Mouse (Mus musculus): Measurements from ENCODE around the gene Slc25a43. TPM values are rescaled to one million over a fixed set of nuclear protein-coding genes. Genes with fewer than 3 reads are reported as not detected.

Gene Slc25a43
- 3.6 and 4.1 TPM in 2 replicates for polyA plus RNA-seq (2012; rRNA removed)

- DNase-seq (ENCODE audit: low spot score) = peak; percentile 29
Measured at GRCm38 (mm10) chrX:36743503-36744101, at the start of gene Slc25a43. Gene Slc25a43 (plus strand): TSS chrX:36743659.

- no peak for DNase-seq (ENCODE audit: low spot score)
Measured at GRCm38 (mm10) chrX:36740124-36740951, 3.1 kb upstream of the Slc25a43 start.

- DNase-seq (ENCODE audit: low spot score) = no peak
Measured at GRCm38 (mm10) chrX:36741278-36741677, 2.2 kb upstream of the Slc25a43 start.

GRCm38 (mm10) chrX:36742744-36743143 is 715 bp upstream of the Slc25a43 start:
- DNase-seq (ENCODE audit: low spot score) = no peak

GRCm38 (mm10) chrX:36744735-36745134 is 1.3 kb downstream of the Slc25a43 start:
- DNase-seq (ENCODE audit: low spot score) = no peak

- no peak for DNase-seq (ENCODE audit: low spot score)
Measured at GRCm38 (mm10) chrX:36745333-36745732, 1.9 kb downstream of the Slc25a43 start.

- no peak for DNase-seq (ENCODE audit: low spot score)
Measured at GRCm38 (mm10) chrX:36746789-36747188, 3.3 kb downstream of the Slc25a43 start.

- DNase-seq (ENCODE audit: low spot score) = no peak
Measured at GRCm38 (mm10) chrX:36748573-36748972, 5.1 kb downstream of the Slc25a43 start.

GRCm38 (mm10) chrX:36749281-36749785 is 5.9 kb downstream of the Slc25a43 start:
- no peak for DNase-seq (ENCODE audit: low spot score)

- no peak for DNase-seq (ENCODE audit: low spot score)
Measured at GRCm38 (mm10) chrX:36750591-36750990, 7.1 kb downstream of the Slc25a43 start.

GRCm38 (mm10) chrX:36752586-36752985 is 9.1 kb downstream of the Slc25a43 start:
- no peak for DNase-seq (ENCODE audit: low spot score)

GRCm38 (mm10) chrX:36757796-36758472 is 14.5 kb downstream of the Slc25a43 start:
- DNase-seq (ENCODE audit: low spot score) = no peak

GRCm38 (mm10) chrX:36758566-36758965 is 15.1 kb downstream of the Slc25a43 start:
- DNase-seq (ENCODE audit: low spot score) = no peak

GRCm38 (mm10) chrX:36760946-36761635 is 17.6 kb downstream of the Slc25a43 start:
- no peak for DNase-seq (ENCODE audit: low spot score)

GRCm38 (mm10) chrX:36762289-36762688 is 18.8 kb downstream of the Slc25a43 start:
- no peak for DNase-seq (ENCODE audit: low spot score)

- DNase-seq (ENCODE audit: low spot score) = no peak
Measured at GRCm38 (mm10) chrX:36762894-36763293, 19.4 kb downstream of the Slc25a43 start.

GRCm38 (mm10) chrX:36763298-36763933 is 20.0 kb downstream of the Slc25a43 start:
- no peak for DNase-seq (ENCODE audit: low spot score)

GRCm38 (mm10) chrX:36763934-36764317 is 20.5 kb downstream of the Slc25a43 start:
- no peak for DNase-seq (ENCODE audit: low spot score)

GRCm38 (mm10) chrX:36767386-36767785 is 23.9 kb downstream of the Slc25a43 start:
- DNase-seq (ENCODE audit: low spot score) = no peak

GRCm38 (mm10) chrX:36772591-36772990 is 29.1 kb downstream of the Slc25a43 start:
- no peak for DNase-seq (ENCODE audit: low spot score)

- no peak for DNase-seq (ENCODE audit: low spot score)
Measured at GRCm38 (mm10) chrX:36775520-36775919, 32.1 kb downstream of the Slc25a43 start.
